Mouse (Mus musculus) c-Kit-positive CD71-positive TER-119-negative erythroid progenitor cells, embryonic 14.5 days (primary cell): ENCODE results near the gene Gm17728.
"Not testable (repeated sequence)": the region's sequence is repeated elsewhere in the genome, so short reads cannot be mapped to it uniquely, and the experiment has no call there.

Experiments
- DNase-seq: peaks from one replicate; pipeline ENCODE4 v3.0.0-alpha.2; 2013; ENCODE audit warnings: low read depth

Gm17728 gene

DNA sequence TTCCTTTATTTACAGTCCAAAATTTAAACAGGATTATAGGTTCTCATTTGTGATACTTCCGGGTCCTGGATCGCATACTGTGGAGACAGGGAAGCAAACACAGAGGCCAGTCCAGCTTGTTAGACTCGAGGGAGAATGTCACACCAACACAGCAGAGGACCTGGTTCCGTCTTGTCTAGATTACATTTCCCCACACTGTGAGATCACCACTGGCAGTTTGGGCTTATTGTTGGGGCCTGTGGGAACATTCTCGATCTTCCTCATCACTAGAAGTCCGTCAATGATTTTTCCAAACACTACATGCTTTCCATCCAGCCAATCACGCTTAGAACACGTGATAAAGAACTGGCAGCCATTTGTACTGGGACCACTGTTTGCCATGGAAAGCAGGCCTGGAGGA is at the start of gene Gm17728:
Gene Gm17728 (plus strand): TSS at position 301 of the 400 bp plus-strand sequence.
- DNase-seq: not testable (repeated sequence)

DNA sequence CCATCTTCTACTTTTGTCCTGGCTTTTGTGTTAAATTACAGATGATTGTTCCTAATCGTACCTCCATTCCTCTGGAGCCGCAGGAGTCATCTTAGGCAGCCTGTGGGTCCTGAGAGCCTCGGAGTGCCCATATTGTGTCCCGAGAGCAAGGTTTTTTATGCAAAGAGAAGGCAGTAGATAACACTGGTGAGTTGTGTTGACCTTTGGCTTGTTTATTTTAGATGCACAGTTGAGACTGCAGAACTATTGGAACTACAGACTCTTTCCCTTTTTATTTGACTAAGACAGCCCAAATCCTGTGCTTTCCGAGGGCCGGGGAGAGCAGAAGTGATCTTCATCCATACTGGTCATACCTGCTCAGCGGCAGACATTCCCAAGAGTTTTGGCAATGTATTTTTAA is 24.4 kb upstream of the Gm17728 start:
- no peak for DNase-seq

DNA sequence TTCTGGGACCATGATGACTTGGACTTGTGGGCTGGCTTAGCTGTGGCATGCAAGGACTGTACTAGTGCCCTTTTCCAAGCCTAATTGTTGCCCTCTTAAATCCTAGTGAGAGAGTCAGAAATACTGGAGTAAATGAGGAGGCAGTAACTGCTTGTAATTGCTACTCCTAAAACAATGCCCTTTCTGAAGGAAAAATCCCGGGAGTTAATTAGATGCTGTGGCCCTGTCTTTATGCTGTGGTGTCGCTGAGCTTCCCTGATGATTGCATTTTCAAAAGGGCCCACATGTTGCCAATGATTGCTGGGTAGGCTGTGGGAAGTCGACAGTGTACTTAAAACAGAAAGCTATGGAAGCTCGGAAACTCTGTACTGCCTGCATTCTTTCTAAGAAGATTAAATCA is 23.3 kb upstream of the Gm17728 start:
- DNase-seq: no peak

DNA sequence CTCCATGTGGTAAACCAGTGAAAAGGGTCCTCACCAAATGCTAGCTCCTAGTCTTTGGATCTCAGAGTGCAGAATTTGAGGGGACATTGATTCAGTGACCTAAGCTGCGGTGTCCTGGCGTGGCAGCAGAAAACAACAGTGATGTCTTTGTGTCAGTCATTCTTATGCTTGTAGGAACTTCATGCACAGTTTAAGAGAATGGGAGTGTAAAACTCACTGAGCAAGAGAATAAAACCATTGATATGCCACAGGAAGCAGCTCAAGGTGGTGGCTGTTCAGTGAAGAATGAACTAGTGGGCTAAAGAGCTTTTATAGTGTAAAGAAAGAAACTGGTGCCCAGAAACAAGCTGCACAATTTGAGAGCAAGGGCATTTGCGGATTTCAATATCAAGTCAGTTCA is 17.9 kb upstream of the Gm17728 start:
- no peak for DNase-seq

DNA sequence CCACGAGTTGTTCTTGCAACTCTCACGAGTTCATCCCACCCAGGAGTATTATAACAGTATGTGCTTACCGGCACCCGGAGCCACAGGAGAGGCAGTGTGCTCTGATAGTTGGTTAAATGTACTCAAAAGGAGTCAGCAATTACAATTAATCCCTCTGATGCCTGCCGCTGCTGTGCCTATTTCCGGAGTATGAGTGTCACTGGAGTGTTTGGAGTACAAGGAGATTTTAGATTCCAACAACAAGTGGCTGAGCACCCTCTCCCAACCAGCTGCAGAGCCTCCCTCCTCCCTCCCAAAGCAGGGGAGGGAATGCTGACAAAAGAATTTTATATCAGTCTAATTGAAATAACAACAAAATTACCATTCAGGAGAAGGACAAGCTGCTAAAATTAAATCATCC is 14.2 kb upstream of the Gm17728 start:
- no peak for DNase-seq

DNA sequence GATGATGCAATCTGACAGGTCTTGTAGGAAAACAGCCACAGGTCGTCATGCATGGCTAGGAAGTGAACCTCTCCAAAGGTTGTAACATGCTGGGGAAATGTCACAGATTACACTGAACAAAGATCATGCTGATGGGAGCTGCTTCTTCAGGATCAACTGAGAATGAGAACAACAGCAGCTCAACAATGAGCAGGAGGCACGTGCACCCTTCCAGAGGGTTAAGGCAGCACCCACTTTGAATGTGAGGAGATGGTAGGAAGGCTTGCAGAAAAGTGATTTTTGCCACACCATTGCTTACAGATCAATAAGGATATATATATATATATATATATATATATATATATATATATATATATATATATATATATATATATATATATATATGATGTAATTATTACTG is 2.8 kb upstream of the Gm17728 start:
- DNase-seq: no peak

DNA sequence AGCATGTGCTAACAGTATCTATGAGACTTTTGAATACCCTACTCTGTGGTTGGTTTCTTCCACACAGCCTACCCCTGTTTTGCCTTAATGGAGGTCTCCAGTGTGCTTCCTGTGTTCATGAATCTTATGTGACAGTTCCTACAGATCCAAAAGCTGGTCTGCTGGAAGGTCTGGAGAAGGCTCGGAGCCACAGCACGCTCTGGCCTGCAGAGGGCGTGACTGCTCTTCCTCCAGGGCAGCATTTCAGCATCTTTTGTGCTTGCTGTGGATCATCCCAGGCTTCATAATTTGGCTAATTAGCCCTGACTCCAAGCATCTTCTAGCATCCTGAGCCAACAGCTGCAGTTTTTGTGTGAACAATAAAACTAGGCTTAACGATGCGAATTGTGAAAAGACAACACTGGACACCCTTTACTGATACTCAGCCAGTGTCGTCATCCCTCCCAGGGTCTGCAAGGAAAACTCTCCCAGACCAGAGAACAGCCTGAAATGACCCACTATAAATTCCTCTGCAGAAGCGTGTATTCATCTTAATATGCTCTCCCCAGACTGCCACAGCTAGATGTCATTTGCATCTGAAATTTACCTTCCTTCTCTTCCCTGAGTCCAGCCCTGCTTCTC is 6.6 kb downstream of the Gm17728 start:
- DNase-seq: no peak

DNA sequence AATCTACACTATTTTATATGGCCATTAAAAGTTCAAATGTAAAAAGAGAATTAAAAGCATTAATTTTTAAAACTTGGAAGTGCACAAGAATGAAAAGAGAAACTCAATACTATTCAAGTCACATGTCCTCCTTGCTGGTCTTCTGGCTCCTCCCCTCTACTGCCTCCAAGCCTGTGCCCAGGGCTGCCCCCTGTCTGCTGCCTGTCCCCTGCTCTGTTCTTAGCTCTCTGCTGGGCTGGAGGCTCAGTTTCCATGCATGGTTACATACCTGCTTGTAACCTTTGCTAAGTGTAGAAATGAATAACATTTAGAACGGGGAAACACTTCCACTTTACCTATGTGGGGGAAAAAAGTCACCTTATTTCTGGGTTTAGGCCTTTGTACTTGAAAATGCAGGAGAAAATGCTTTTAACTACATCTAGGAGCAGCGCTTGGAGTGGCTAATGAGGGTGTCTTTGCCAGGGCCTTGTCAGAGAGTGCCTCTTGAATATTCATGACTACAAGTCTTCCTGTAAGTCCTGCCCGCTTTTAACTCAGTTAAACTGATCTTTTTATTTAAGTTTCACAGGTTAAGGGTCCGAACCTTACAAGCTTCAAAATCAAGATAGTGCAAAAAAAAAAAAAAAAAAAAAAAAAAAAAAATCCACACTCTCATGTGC is 18.3 kb downstream of the Gm17728 start:
- DNase-seq: no peak

DNA sequence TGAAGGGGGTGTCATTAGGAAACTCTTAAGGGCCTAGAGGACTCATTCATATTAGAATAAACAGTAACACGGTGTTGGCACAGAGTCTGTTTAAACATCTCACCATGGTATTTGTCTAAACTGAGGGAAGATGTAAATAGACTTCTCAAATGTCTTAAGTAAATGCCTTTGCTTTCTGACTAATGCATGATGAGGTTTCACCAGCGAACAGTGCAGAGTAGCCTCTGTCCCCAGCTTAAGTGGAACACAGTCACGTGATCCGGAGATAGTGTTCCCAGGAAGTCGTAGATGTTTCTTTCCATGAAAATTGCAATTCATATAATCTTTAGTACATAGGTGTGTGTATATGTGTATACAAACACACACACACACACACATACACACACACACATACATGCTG is 34.5 kb downstream of the Gm17728 start:
- DNase-seq: no peak

DNA sequence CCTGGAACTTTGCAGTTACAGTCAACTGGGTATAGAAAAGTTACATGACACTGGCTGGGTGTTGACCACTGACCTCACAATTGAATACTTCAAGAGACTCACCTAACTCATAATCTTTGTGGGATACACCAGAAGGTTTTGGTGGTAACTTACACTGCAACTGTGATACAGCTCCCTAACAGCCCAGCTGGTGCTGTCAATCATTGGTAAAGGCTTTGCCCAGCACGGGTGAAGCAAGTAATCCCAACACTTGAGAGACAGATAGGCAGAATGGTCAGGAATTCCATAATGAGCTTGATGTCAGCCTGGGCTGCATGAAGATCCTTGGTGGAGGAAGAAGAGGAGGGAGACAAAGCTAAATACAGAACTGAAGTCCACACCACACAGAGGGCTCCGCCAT is 39.0 kb downstream of the Gm17728 start:
- DNase-seq: no peak
